Mouse (Mus musculus) heart, embryonic 14.5 days (tissue): ENCODE measurements around the gene Unc45a. TPM values are rescaled to one million over a fixed set of nuclear protein-coding genes. Genes with fewer than 3 reads are reported as not detected.

Experiments
- ATAC-seq: fragments of 200-750 bp; cut with Nextera tagmentation; 2 replicates; pipeline ENCODE4 v1.8.0; 2017; ENCODE audit warnings: low read depth, moderate TSS enrichment; ENCODE audit not compliant: insufficient number of reproducible peaks, insufficient read depth, low FRiP score
- H3K27ac ChIP-seq, 2 experiments: fragments of 200-500 bp in 1 of 2; fragments of 300-500 bp in 1 of 2; sonication (generic) in 1 of 2; replicated peaks in 1 of 2; 2 replicates each; pipeline ENCODE4 v1.5.1; 2012 to 2014; ENCODE audit warnings: low read depth in 2 of 2, low read length in 2 of 2, control low read depth in 1 of 2, mild to moderate bottlenecking in 1 of 2, mixed read lengths in 1 of 2; ENCODE audit not compliant: control insufficient read depth in 1 of 2, insufficient read depth in 1 of 2
- H3K27me3 ChIP-seq: fragments of 300-500 bp; sonication (generic); 2 replicates; pipeline ENCODE4 v1.6.1; 2014; ENCODE audit warnings: mild to moderate bottlenecking, low read length, control low read depth; ENCODE audit not compliant: control insufficient read depth, insufficient read depth
- H3K36me3 ChIP-seq: fragments of 300-500 bp; sonication (generic); 2 replicates; pipeline ENCODE4 v1.6.1; 2014; ENCODE audit warnings: mild to moderate bottlenecking, control low read depth, low read length, mixed read lengths; ENCODE audit not compliant: control insufficient read depth, insufficient read depth
- H3K4me1 ChIP-seq, 2 experiments: fragments of 200-500 bp in 1 of 2; fragments of 300-500 bp in 1 of 2; sonication (generic) in 1 of 2; 2 replicates each; pipeline ENCODE4 v1.6.1; 2012 to 2014; ENCODE audit warnings: low read length in 2 of 2, control low read depth in 1 of 2, mixed read lengths in 1 of 2; ENCODE audit not compliant: control insufficient read depth in 2 of 2, insufficient read depth in 2 of 2
- H3K4me2 ChIP-seq: fragments of 300-500 bp; sonication (generic); 2 replicates; pipeline ENCODE4 v1.6.1; 2014; ENCODE audit warnings: mild to moderate bottlenecking, low read length
- H3K4me3 ChIP-seq, 2 experiments: fragments of 200-500 bp in 1 of 2; fragments of 300-500 bp in 1 of 2; sonication (generic) in 1 of 2; 2 replicates each; pipeline ENCODE4 v1.5.1; 2012 to 2014; ENCODE audit warnings: low read length in 2 of 2, mild to moderate bottlenecking in 2 of 2, control low read depth in 1 of 2, low read depth in 1 of 2, moderate library complexity in 1 of 2; ENCODE audit not compliant: control insufficient read depth in 1 of 2, insufficient read depth in 1 of 2
- H3K9ac ChIP-seq: fragments of 300-500 bp; sonication (generic); 2 replicates; pipeline ENCODE4 v1.6.1; 2014; ENCODE audit warnings: mild to moderate bottlenecking, low read length
- H3K9me3 ChIP-seq: fragments of 300-500 bp; sonication (generic); 2 replicates; pipeline ENCODE4 v1.6.1; 2016; ENCODE audit warnings: low read length, control low read depth; ENCODE audit not compliant: control insufficient read depth
- WGBS: fragments of 180-500 bp; shearing (Covaris S2); extraction: QIAGEN DNeasy Blood & Tissue Kit; methylation state at CpG from one replicate; pipeline ENCODE4 v1.1.7; 2014; 5-methylcytosine and 5-hydroxymethylcytosine counted together
- polyA plus RNA-seq: library from polyadenylated mRNA; unstranded; fragments of >200 nt; fragmentation: Nextera tagmentation; extraction: Ambion mirVana; gene quantifications from 2 replicates; pipeline ENCODE4 v1.2.1, GENCODE M21; 2014

Gene Unc45a
- polyA plus RNA-seq, 1 experiment from 2014 or later = 12.0 TPM

GRCm38 (mm10) chr7:80376192-80376591, 35.4 kb upstream of the Unc45a start:
- H3K27ac ChIP-seq = no peak overlapping the region
- 81% methylated on average over 10 of the region's 10 CpGs for WGBS
- no peak overlapping the region for H3K9ac ChIP-seq
- H3K4me1 ChIP-seq = peaks cover 0 to 3% of the 10 kb centered on the region in 2 experiments; a peak in 1 of 4 replicates
- H3K9me3 ChIP-seq = no peaks in the 10 kb centered on the region
- H3K36me3 ChIP-seq = peaks cover 19% of the 10 kb centered on the region; the same call in 1 of the 2 replicates
- no peak overlapping the region for H3K4me3 ChIP-seq
- no peaks in the 10 kb centered on the region for H3K27me3 ChIP-seq
- ATAC-seq = no peak
- no peak overlapping the region for H3K4me2 ChIP-seq

GRCm38 (mm10) chr7:80375376-80376039, 34.7 kb upstream of the Unc45a start:
- H3K4me1 ChIP-seq = peaks cover 0 to 3% of the 10 kb centered on the region in 2 experiments; a peak in 1 of 4 replicates
- H3K4me2 ChIP-seq = no peak overlapping the region
- no peak overlapping the region for H3K9ac ChIP-seq
- peaks cover 14% of the 10 kb centered on the region; the same call in 1 of the 2 replicates for H3K36me3 ChIP-seq
- 42% methylated on average over 9 of the region's 9 CpGs for WGBS
- no peak overlapping the region for H3K27ac ChIP-seq
- H3K27me3 ChIP-seq = no peaks in the 10 kb centered on the region
- ATAC-seq = no peak
- no peak overlapping the region for H3K4me3 ChIP-seq
- H3K9me3 ChIP-seq = no peaks in the 10 kb centered on the region

- Histone ChIP-seq H3K4me2 (no peak overlapping the region), H3K9me3 (no peaks in the 10 kb centered on the region), H3K27me3 (no peaks in the 10 kb centered on the region), H3K4me1 (peaks cover 3 to 7% of the 10 kb centered on the region in 2 experiments; a peak in 3 of 4 replicates), H3K4me3 (no peak overlapping the region), H3K9ac (no peak overlapping the region), H3K36me3 (peaks cover 12% of the 10 kb centered on the region; the same call in 1 of the 2 replicates), H3K27ac (no peak overlapping the region)
- 85% methylated on average over 3 of the region's 3 CpGs for WGBS
- no peak for ATAC-seq
Observed at GRCm38 (mm10) chr7:80374733-80375132, 33.9 kb upstream of the Unc45a start.

GRCm38 (mm10) chr7:80374280-80374679, 33.5 kb upstream of the Unc45a start:
- 57% methylated on average over 3 of the region's 3 CpGs for WGBS

GRCm38 (mm10) chr7:80373850-80374249, 33.0 kb upstream of the Unc45a start:
- H3K27ac ChIP-seq = no peak overlapping the region
- 87% methylated on average over 12 of the region's 12 CpGs for WGBS

More at GRCm38 (mm10) chr7:80374280-80374679, 33.5 kb upstream of the Unc45a start:
- H3K4me2 ChIP-seq = no peak overlapping the region
- peaks cover 9% of the 10 kb centered on the region; the same call in 1 of the 2 replicates for H3K36me3 ChIP-seq
- H3K4me3 ChIP-seq = no peak overlapping the region
- no peak overlapping the region for H3K9ac ChIP-seq
- ATAC-seq = no peak
- H3K27me3 ChIP-seq = no peaks in the 10 kb centered on the region
- peaks cover 7 to 11% of the 10 kb centered on the region in 2 experiments for H3K4me1 ChIP-seq
- no peaks in the 10 kb centered on the region for H3K9me3 ChIP-seq
- no peak overlapping the region for H3K27ac ChIP-seq

GRCm38 (mm10) chr7:80373352-80373751, 32.5 kb upstream of the Unc45a start:
- Histone ChIP-seq H3K4me1 (peaks cover 9 to 19% of the 10 kb centered on the region in 2 experiments), H3K9ac (no peak overlapping the region), H3K36me3 (peaks cover 5% of the 10 kb centered on the region), H3K9me3 (no peaks in the 10 kb centered on the region), H3K4me3 (no peak overlapping the region), H3K27me3 (no peaks in the 10 kb centered on the region), H3K27ac (no peak overlapping the region), H3K4me2 (no peak overlapping the region)
- 61% methylated on average over 4 of the region's 4 CpGs for WGBS
- ATAC-seq = no peak

More at GRCm38 (mm10) chr7:80373850-80374249, 33.0 kb upstream of the Unc45a start:
- Histone ChIP-seq H3K27me3 (no peaks in the 10 kb centered on the region), H3K36me3 (peaks cover 6% of the 10 kb centered on the region; the same call in 1 of the 2 replicates), H3K4me2 (no peak overlapping the region), H3K4me3 (no peak overlapping the region), H3K9me3 (no peaks in the 10 kb centered on the region), H3K4me1 (peaks cover 7 to 15% of the 10 kb centered on the region in 2 experiments), H3K9ac (no peak overlapping the region)
- no peak for ATAC-seq

GRCm38 (mm10) chr7:80372667-80373066, 31.9 kb upstream of the Unc45a start:
- Histone ChIP-seq H3K36me3 (peaks cover 11% of the 10 kb centered on the region), H3K4me2 (no peak overlapping the region), H3K27me3 (no peaks in the 10 kb centered on the region), H3K4me1 (peaks cover 11 to 20% of the 10 kb centered on the region in 2 experiments), H3K9ac (no peak overlapping the region), H3K27ac (no peak overlapping the region), H3K4me3 (no peak overlapping the region), H3K9me3 (no peaks in the 10 kb centered on the region)
- WGBS = 36% methylated on average over 2 of the region's 2 CpGs
- no peak for ATAC-seq
